Mouse (Mus musculus) olfactory bulb, adult 2 months (tissue): ENCODE results near the gene Il20.

Experiments
- CTCF ChIP-seq: fragments of 200-500 bp; IDR thresholded peaks from 2 replicates; pipeline ENCODE4 v1.5.1; 2012; ENCODE audit warnings: low read depth, mild to moderate bottlenecking, low read length, moderate library complexity; ENCODE audit not compliant: insufficient read depth
- POLR2A ChIP-seq: fragments of 200-500 bp; IDR thresholded peaks from 2 replicates; pipeline ENCODE4 v1.6.1; 2012; ENCODE audit warnings: mild to moderate bottlenecking, low read depth, low read length, moderate library complexity; ENCODE audit not compliant: insufficient read depth

DNA sequence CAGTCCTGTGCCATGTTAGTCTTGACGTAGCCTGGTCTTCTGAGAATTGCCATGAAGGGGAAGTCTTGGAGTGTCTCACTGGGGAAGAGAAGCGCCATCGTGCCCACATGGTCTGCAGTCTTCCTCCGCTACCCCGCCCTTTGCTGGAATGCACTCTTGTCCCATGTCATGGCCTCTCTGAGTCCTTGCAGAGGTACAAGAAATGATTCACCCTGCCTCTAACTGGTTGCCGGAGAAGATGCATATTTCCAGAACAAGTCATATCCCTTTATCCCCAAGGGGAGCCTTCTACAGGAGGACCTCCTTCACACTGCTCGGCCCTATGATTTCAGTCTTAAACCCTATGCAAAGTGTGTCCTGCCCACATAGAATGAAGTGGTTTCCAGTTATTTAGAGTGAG is 31.3 kb downstream of the Il20 start:
- TF ChIP-seq CTCF, result no peak
- TF ChIP-seq POLR2A, result no peak
